In the genomic region with DNA sequence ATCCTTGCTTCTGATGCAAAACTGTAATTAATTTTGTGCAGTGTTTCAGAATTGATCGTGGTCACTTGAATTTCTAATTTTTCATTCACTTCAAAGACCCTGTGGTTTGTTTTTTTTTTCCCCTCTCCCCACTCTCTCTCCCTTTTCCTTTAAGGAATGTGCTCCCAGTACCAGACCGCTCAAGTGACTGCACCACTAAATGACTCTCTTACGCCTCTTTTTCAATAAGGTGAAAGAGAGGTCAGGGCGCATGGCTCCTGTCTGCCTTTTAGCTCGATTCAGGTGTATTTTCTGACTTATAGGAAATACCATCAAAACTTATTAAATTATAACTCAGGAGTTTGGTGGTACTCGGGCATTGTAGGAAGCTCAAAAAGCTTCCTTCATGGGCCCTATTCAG, we compare ENCODE assay signal across 10 mouse cellular contexts.
DNase-seq lines count a peak whose midpoint lies in the region; ATAC-seq and TF ChIP-seq lines count a peak whose summit lies in the region.
"Had no signal": no experiment of that assay in that cellular context is flagged by ENCODE, and none has a peak within 500 bp of the region (broad histone marks: within the 10 kb centered on the region; RNA-seq: fewer than 3 reads in every experiment).

No protein-coding gene starts in this region.

- H3K9me3 ChIP-seq in lung, embryonic 14.5 days (ENCODE audit: low read depth, low read length) = no peaks in the 10 kb centered on the region
- H3K9me3 ChIP-seq in forebrain, embryonic 10.5 days = no peaks in the 10 kb centered on the region
- H3K9me3 ChIP-seq in hindbrain, postnatal 0 days (ENCODE audit: low read length) = 0 out of 2 replicates have a peak, but pooled peaks cover 2% of the 10 kb centered on the region
- H3K9me3 ChIP-seq in midbrain, embryonic 16.5 days (replicated peaks; ENCODE audit: control insufficient read depth, low read length, poor library complexity, severe bottlenecking) = no peaks in the 10 kb centered on the region

- WGBS in lung, embryonic 14.5 days = 12% methylated on average over 6 of the region's 6 CpGs
- 36% methylated on average over 6 of the region's 6 CpGs for WGBS in lung, adult 2 months
- 7% methylated on average over 6 of the region's 6 CpGs for WGBS in forebrain, embryonic 10.5 days
- WGBS in hindbrain, postnatal 0 days = 17% methylated on average over 6 of the region's 6 CpGs
- WGBS in midbrain, embryonic 16.5 days = 10% methylated on average over 6 of the region's 6 CpGs

- peak overlapping the region; percentile 52 for H3K4me2 ChIP-seq in lung, embryonic 14.5 days
- peak overlapping the region; percentile 46 for H3K4me2 ChIP-seq in hindbrain, postnatal 0 days (ENCODE audit: low read depth, low read length)
- H3K4me2 ChIP-seq in midbrain, embryonic 16.5 days (ENCODE audit: low read length) = peak overlapping the region; percentile 42

- peak overlapping the region; percentile 80 for H3K27ac ChIP-seq in lung, embryonic 14.5 days (ENCODE audit: low read depth)
- peak overlapping the region; percentile 76; the same call in 1 of the 2 replicates for H3K27ac ChIP-seq in forebrain, embryonic 10.5 days
- no peak overlapping the region for H3K27ac ChIP-seq in hindbrain, postnatal 0 days
- H3K27ac ChIP-seq in midbrain, embryonic 16.5 days (ENCODE audit: low read length) = no peak overlapping the region

- no peak for TF ChIP-seq CTCF in lung, embryonic 14.5 days (IDR thresholded peaks at IDR 0.05; ENCODE audit: low read depth)
- TF ChIP-seq CTCF in lung, adult 2 months (IDR thresholded peaks at IDR 0.05; ENCODE audit: insufficient read depth, low read length) = no peak
- TF ChIP-seq CTCF in hindbrain, postnatal 0 days (IDR thresholded peaks at IDR 0.05; ENCODE audit: low read depth) = no peak

- H3K27me3 ChIP-seq in lung, embryonic 14.5 days (ENCODE audit: insufficient read depth, low read length) = no peaks in the 10 kb centered on the region
- peaks cover 34% of the 10 kb centered on the region; the same call in 1 of the 2 replicates for H3K27me3 ChIP-seq in forebrain, embryonic 10.5 days (ENCODE audit: poor library complexity, severe bottlenecking)
- no peaks in the 10 kb centered on the region for H3K27me3 ChIP-seq in hindbrain, postnatal 0 days (ENCODE audit: insufficient read depth, low read length)
- no peaks in the 10 kb centered on the region for H3K27me3 ChIP-seq in midbrain, embryonic 16.5 days (ENCODE audit: control insufficient read depth, insufficient read depth, low read depth, low read length)

- H3K36me3 ChIP-seq in lung, embryonic 14.5 days (ENCODE audit: insufficient read depth) = no peaks in the 10 kb centered on the region
- no peaks in the 10 kb centered on the region for H3K36me3 ChIP-seq in forebrain, embryonic 10.5 days (replicated peaks)
- H3K36me3 ChIP-seq in hindbrain, postnatal 0 days (ENCODE audit: insufficient read depth, low read length) = no peaks in the 10 kb centered on the region
- H3K36me3 ChIP-seq in midbrain, embryonic 16.5 days (ENCODE audit: control insufficient read depth, insufficient read depth, low read length) = no peaks in the 10 kb centered on the region

- peak; percentile 57 for DNase-seq in lung, embryonic 14.5 days
- no peak for DNase-seq in lung, adult 2 months
- DNase-seq in forebrain, embryonic 10.5 days (ENCODE audit: extremely low spot score, low spot score) = no peak
- no peak for DNase-seq in hindbrain, postnatal 0 days (ENCODE audit: low spot score)
- DNase-seq in natural killer cell, adult 2 months (ENCODE audit: low spot score in 2 of 2) = no peak
- no peak for DNase-seq in left cerebral cortex, adult 9 months (ENCODE audit: low spot score in 2 of 2)
- no peak for DNase-seq in gastrocnemius, postnatal 25 days
- DNase-seq: adrenal gland, adult 8-10 months; thymus, postnatal 14 days had no signal

- no peaks in the 10 kb centered on the region for H3K4me1 ChIP-seq in lung, embryonic 14.5 days (ENCODE audit: insufficient read depth)
- no peaks in the 10 kb centered on the region for H3K4me1 ChIP-seq in lung, adult 2 months (ENCODE audit: control insufficient read depth, insufficient read depth, low read length)
- H3K4me1 ChIP-seq in forebrain, embryonic 10.5 days = peaks cover 21% of the 10 kb centered on the region
- H3K4me1 ChIP-seq in hindbrain, postnatal 0 days (ENCODE audit: insufficient read depth, low read length) = no peaks in the 10 kb centered on the region
- peaks cover 10% of the 10 kb centered on the region for H3K4me1 ChIP-seq in midbrain, embryonic 16.5 days (ENCODE audit: control insufficient read depth, insufficient read depth, low read length)

- TF ChIP-seq POLR2A in lung, adult 2 months (IDR thresholded peaks at IDR 0.05; ENCODE audit: borderline replicate concordance, extremely low read depth, low read depth, low read length) = no peak

- H3K9ac ChIP-seq in lung, embryonic 14.5 days = no peak overlapping the region
- H3K9ac ChIP-seq in hindbrain, postnatal 0 days (replicated peaks; ENCODE audit: low read length) = no peak overlapping the region
- H3K9ac ChIP-seq in midbrain, embryonic 16.5 days (ENCODE audit: low read depth, low read length) = no peak overlapping the region

- no peak overlapping the region for H3K4me3 ChIP-seq in lung, embryonic 14.5 days (ENCODE audit: low read depth, low read length)
- no peak overlapping the region for H3K4me3 ChIP-seq in lung, adult 2 months (replicated peaks; ENCODE audit: extremely low read depth, low read depth, low read length)
- H3K4me3 ChIP-seq in forebrain, embryonic 10.5 days = peak overlapping the region; percentile 39; the same call in 1 of the 2 replicates
- H3K4me3 ChIP-seq in hindbrain, postnatal 0 days (ENCODE audit: low read length) = peak overlapping the region; percentile 8; the same call in 1 of the 2 replicates
- H3K4me3 ChIP-seq in midbrain, embryonic 16.5 days (ENCODE audit: low read depth, low read length) = peak overlapping the region; percentile 11; the same call in 1 of the 2 replicates

- ATAC-seq in lung, embryonic 14.5 days (ENCODE audit: insufficient read depth) = peak; percentile 36; the same call in 1 of the 2 replicates
- ATAC-seq in hindbrain, postnatal 0 days = no peak
- ATAC-seq in midbrain, embryonic 16.5 days = no peak

Comparison
In these comparisons a context has a peak if more than half of its experiments do, and no peak if none do; other contexts are left out.
1. H3K27ac ChIP-seq: peak in lung, embryonic 14.5 days (single experiment) and forebrain, embryonic 10.5 days (single experiment); none in hindbrain, postnatal 0 days (single experiment) and midbrain, embryonic 16.5 days (single experiment).
2. H3K4me3 ChIP-seq: peak in forebrain, embryonic 10.5 days (single experiment), hindbrain, postnatal 0 days (single experiment) and midbrain, embryonic 16.5 days (single experiment); none in lung, embryonic 14.5 days (single experiment) and lung, adult 2 months (single experiment).
3. Peak in every context shown above with its lines, with median percentiles within 50 percentile points of each other: H3K4me2 ChIP-seq.